Mouse (Mus musculus): ENCODE data around the gene Cela3b. TPM values are rescaled to one million over a fixed set of nuclear protein-coding genes. Genes with fewer than 3 reads are reported as not detected.

Gene Cela3b
- polyA plus RNA-seq, 1 experiment from 2014 or later = not detected

GRCm38 (mm10) chr4:137375314-137376278, 54.7 kb downstream of the Cela3b start:
- H3K9me3 ChIP-seq (replicated peaks) = no peaks in the 10 kb centered on the region
- H3K27ac ChIP-seq (replicated peaks) = no peak overlapping the region
- no peaks in the 10 kb centered on the region for H3K27me3 ChIP-seq (ENCODE audit: low read depth, poor library complexity, severe bottlenecking)
- DNase-seq (ENCODE audit: low spot score) = no peak
- peaks cover 23% of the 10 kb centered on the region for H3K4me1 ChIP-seq
- no peaks in the 10 kb centered on the region for H3K36me3 ChIP-seq
- 60% methylated on average over 19 of the region's 19 CpGs for WGBS
- H3K4me3 ChIP-seq = no peak overlapping the region

- H3K27ac ChIP-seq (replicated peaks) = peak overlapping the region; percentile 39; the same call in 1 of the 2 replicates
- H3K9me3 ChIP-seq (replicated peaks) = no peaks in the 10 kb centered on the region
- peaks cover 32% of the 10 kb centered on the region for H3K4me1 ChIP-seq
- DNase-seq (ENCODE audit: low spot score) = no peak
- no peak overlapping the region for H3K4me3 ChIP-seq
- no peaks in the 10 kb centered on the region for H3K27me3 ChIP-seq (ENCODE audit: low read depth, poor library complexity, severe bottlenecking)
- 55% methylated on average over 6 of the region's 6 CpGs for WGBS
- H3K36me3 ChIP-seq = no peaks in the 10 kb centered on the region
These were observed 56.6 kb downstream of the Cela3b start for GRCm38 (mm10) chr4:137373711-137374110.

- Histone ChIP-seq H3K4me3 (no peak overlapping the region), H3K27me3 (ENCODE audit: low read depth, poor library complexity, severe bottlenecking) (0 out of 2 replicates have a peak, but pooled peaks cover 4% of the 10 kb centered on the region), H3K36me3 (no peaks in the 10 kb centered on the region), H3K9me3 (replicated peaks) (no peaks in the 10 kb centered on the region), H3K27ac (replicated peaks) (no peak overlapping the region), H3K4me1 (peaks cover 43% of the 10 kb centered on the region)
- DNase-seq (ENCODE audit: low spot score) = no peak
- WGBS = 92% methylated on average over 16 of the region's 16 CpGs
These were observed 58.5 kb downstream of the Cela3b start for GRCm38 (mm10) chr4:137371596-137372523.

Other genes with a start within 250 kb of the Cela3b start
- gene Wnt4, start 153.1 kb downstream of the Cela3b start, polyA plus RNA-seq (2016; fragmentation: Nextera tagmentation; extraction: Ambion mirVana) = 0.79 and 0.99 TPM in 2 replicates
- gene Cdc42, start 72.8 kb downstream of the Cela3b start, polyA plus RNA-seq (2016; fragmentation: Nextera tagmentation; extraction: Ambion mirVana) = 605 and 627 TPM in 2 replicates
- gene Cela3a, start 20.7 kb downstream of the Cela3b start, polyA plus RNA-seq (2016; fragmentation: Nextera tagmentation; extraction: Ambion mirVana) = not detected in 2 replicates
- not detected in 2 replicates for gene 1700013G24Rik, start 22.7 kb upstream of the Cela3b start, polyA plus RNA-seq (2016; fragmentation: Nextera tagmentation; extraction: Ambion mirVana)
- gene Hspg2, start 38.2 kb upstream of the Cela3b start, polyA plus RNA-seq (2016; fragmentation: Nextera tagmentation; extraction: Ambion mirVana) = 11.6 and 15.3 TPM in 2 replicates
- not detected in 2 replicates for gene Ldlrad2, start 144.0 kb upstream of the Cela3b start, polyA plus RNA-seq (2016; fragmentation: Nextera tagmentation; extraction: Ambion mirVana)
- gene Usp48, start 163.2 kb upstream of the Cela3b start, polyA plus RNA-seq (2016; fragmentation: Nextera tagmentation; extraction: Ambion mirVana) = 72.4 and 72.9 TPM in 2 replicates
- gene Rap1gap, start 234.2 kb upstream of the Cela3b start, polyA plus RNA-seq (2016; fragmentation: Nextera tagmentation; extraction: Ambion mirVana) = 4.5 and 6.0 TPM in 2 replicates